Mouse (Mus musculus): ENCODE measurements around the gene Ube2i.

Gene Ube2i

GRCm38 (mm10) chr17:25218967-25219366, 55.5 kb downstream of the Ube2i start:
- DNase-seq (ENCODE audit: low read depth, low spot score): no peak

- no peak for DNase-seq (ENCODE audit: low read depth, low spot score)
Observed at GRCm38 (mm10) chr17:25215431-25215830, 59.0 kb downstream of the Ube2i start.
